Mouse (Mus musculus): Measurements from ENCODE around the gene Vapb.

DNA sequence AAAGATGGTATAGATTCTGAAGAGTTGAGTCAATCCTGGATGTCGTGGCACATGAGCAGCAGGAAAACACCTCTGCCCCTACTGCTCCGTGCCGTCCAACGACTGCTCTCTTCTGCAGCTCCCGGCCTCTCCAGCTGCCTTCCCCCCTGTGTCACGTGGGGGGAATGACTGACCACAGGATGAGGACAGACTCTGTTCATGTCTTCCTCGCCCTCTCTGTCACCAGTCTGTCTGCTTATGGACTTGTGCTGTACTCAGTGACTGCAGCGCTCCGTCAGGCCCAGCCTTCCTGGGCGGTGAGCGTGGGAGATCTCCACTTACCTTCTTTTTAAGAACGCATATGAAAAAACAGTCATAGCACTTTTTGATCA is 34.5 kb upstream of the Vapb start:
- TF ChIP-seq CTCF (conservative IDR thresholded peaks at IDR 0.05; ENCODE audit: low read length): no peak
- TF ChIP-seq NANOG (IDR thresholded peaks at IDR 0.05; ENCODE audit: borderline replicate concordance, low read length): no peak
- no peak for TF ChIP-seq POU5F1 (IDR thresholded peaks at IDR 0.05; ENCODE audit: borderline replicate concordance, low read length)

All from E14TG2a.4 (cell line).